11 mouse cellular contexts compared by ENCODE assay signal in the genomic region with DNA sequence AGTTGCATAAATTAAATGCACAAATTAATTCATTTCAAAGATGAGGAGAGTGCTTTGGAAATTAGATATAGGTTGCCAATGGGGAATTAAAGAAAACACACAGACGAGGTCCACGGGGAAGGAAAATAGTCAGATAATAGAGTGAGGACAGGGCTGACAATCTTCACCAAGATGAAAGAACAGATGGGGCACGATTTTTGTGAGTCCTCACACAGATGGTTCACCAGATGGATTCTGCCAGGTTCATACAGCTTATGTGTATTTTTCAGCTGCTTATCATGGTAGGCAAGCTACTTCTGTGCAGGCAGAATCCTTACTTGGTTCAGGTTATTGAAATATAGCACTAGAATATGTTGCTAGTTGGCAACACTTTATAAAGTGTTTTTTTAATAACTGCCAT.
DNase-seq lines count a peak whose midpoint lies in the region; ATAC-seq lines count a peak whose summit lies in the region.
"Had no signal": no experiment of that assay in that cellular context is flagged by ENCODE, and none has a peak within 500 bp of the region (broad histone marks: within the 10 kb centered on the region; RNA-seq: fewer than 3 reads in every experiment).

No protein-coding gene starts in this region.

- H3K9me3 ChIP-seq in embryonic facial prominence, embryonic 14.5 days (ENCODE audit: control insufficient read depth, low read length) = no peaks in the 10 kb centered on the region
- H3K9me3 ChIP-seq in embryonic facial prominence, embryonic 10.5 days = no peaks in the 10 kb centered on the region

- whole genome bisulfite sequencing in embryonic facial prominence, embryonic 14.5 days = 44% methylated on average over 3 of the region's 3 CpGs
- 63% methylated on average over 3 of the region's 3 CpGs for WGBS in embryonic facial prominence, embryonic 10.5 days

- peak; percentile 10 for DNase-seq in embryonic facial prominence, embryonic 14.5 days (ENCODE audit: low spot score)
- DNase-seq in embryonic facial prominence, embryonic 10.5 days (ENCODE audit: low spot score) = no peak
- peak; percentile 37 to 54 for DNase-seq in layer of hippocampus, postnatal 36 days
- peak; percentile 31 to 70 for DNase-seq in right cerebral cortex, postnatal 10 days (ENCODE audit: low spot score in 2 of 2)
- DNase-seq in spleen, postnatal 14 days (ENCODE audit: low spot score in 2 of 2) = no peak
- no peak for DNase-seq in heart, postnatal 36 days
- no peak for DNase-seq in heart, adult 11 months
- DNase-seq: heart, adult 2 months; kidney, adult 9 months had no signal

- no peak overlapping the region for H3K9ac ChIP-seq in embryonic facial prominence, embryonic 14.5 days (ENCODE audit: low read depth, low read length)
- H3K9ac ChIP-seq: liver, embryonic 14.5 days had no signal

- no peaks in the 10 kb centered on the region for H3K27me3 ChIP-seq in embryonic facial prominence, embryonic 14.5 days (replicated peaks; ENCODE audit: control insufficient read depth, insufficient read depth, low read length)
- no peaks in the 10 kb centered on the region for H3K27me3 ChIP-seq in embryonic facial prominence, embryonic 10.5 days (replicated peaks; ENCODE audit: low read depth, poor library complexity, severe bottlenecking)

- no peaks in the 10 kb centered on the region for H3K36me3 ChIP-seq in embryonic facial prominence, embryonic 14.5 days (ENCODE audit: control insufficient read depth, insufficient read depth, low read length)
- no peaks in the 10 kb centered on the region for H3K36me3 ChIP-seq in embryonic facial prominence, embryonic 10.5 days (replicated peaks)

- no peak for ATAC-seq in embryonic facial prominence, embryonic 14.5 days (ENCODE audit: low read depth)
- ATAC-seq in frontal cortex, adult (ENCODE audit: low TSS enrichment) = peak; percentile 89

- no peak overlapping the region for H3K4me2 ChIP-seq in embryonic facial prominence, embryonic 14.5 days (ENCODE audit: low read depth, low read length)

- intact Hi-C loops in heart, postnatal 36 days (cut with DNase I) = no loop called here

- H3K4me1 ChIP-seq in embryonic facial prominence, embryonic 14.5 days (ENCODE audit: control insufficient read depth, insufficient read depth, low read length) = no peaks in the 10 kb centered on the region
- no peaks in the 10 kb centered on the region for H3K4me1 ChIP-seq in embryonic facial prominence, embryonic 10.5 days

- H3K27ac ChIP-seq in embryonic facial prominence, embryonic 14.5 days (replicated peaks; ENCODE audit: low read depth, low read length) = no peak overlapping the region
- H3K27ac ChIP-seq in embryonic facial prominence, embryonic 10.5 days (replicated peaks) = no peak overlapping the region
- H3K27ac ChIP-seq: heart, adult 2 months; liver, embryonic 14.5 days had no signal

- H3K4me3 ChIP-seq in embryonic facial prominence, embryonic 14.5 days (ENCODE audit: low read depth, low read length) = no peak overlapping the region
- no peak overlapping the region for H3K4me3 ChIP-seq in embryonic facial prominence, embryonic 10.5 days
- H3K4me3 ChIP-seq: heart, adult 2 months had no signal

Comparison
In these comparisons a context has a peak if more than half of its experiments do, and no peak if none do; other contexts are left out.
1. DNase-seq: peak in embryonic facial prominence, embryonic 14.5 days (single experiment), layer of hippocampus, postnatal 36 days (2 of 2) and right cerebral cortex, postnatal 10 days (2 of 2); none in embryonic facial prominence, embryonic 10.5 days (single experiment), spleen, postnatal 14 days (0 of 2), heart, postnatal 36 days (0 of 2) and heart, adult 11 months (single experiment).